Mouse (Mus musculus) MEL (cell line): Measurements from ENCODE around the gene Kyat1. TPM values are rescaled to one million over a fixed set of nuclear protein-coding genes. Genes with fewer than 3 reads are reported as not detected.

ENCODE experiments used
- DNase-seq: peaks from one replicate; pipeline ENCODE4 v3.0.0; 2011; ENCODE audit warnings: low read depth, low spot score
- H3K27ac ChIP-seq: 2 replicates; pipeline ENCODE4 v1.5.1; 2012; ENCODE audit warnings: low read depth, mild to moderate bottlenecking, control low read depth, low read length, moderate library complexity; ENCODE audit not compliant: control insufficient read depth
- H3K27me3 ChIP-seq, 2 experiments: fragments of 150-350 bp in 1 of 2; sonication (generic) in 1 of 2; 2 replicates each; pipeline ENCODE4 v1.6.1; 2012; ENCODE audit warnings: low read length in 2 of 2, mild to moderate bottlenecking in 2 of 2, improper control_type of control experiment in 1 of 2, moderate library complexity in 1 of 2; ENCODE audit not compliant: insufficient read depth in 2 of 2, control insufficient read depth in 1 of 2
- H3K36me3 ChIP-seq, 2 experiments: 2 replicates each; pipeline ENCODE4 v1.6.1; 2012 to 2014; ENCODE audit warnings: low read length in 2 of 2, improper control_type of control experiment in 1 of 2, inconsistent platforms in 1 of 2, mild to moderate bottlenecking in 1 of 2; ENCODE audit not compliant: insufficient read depth in 2 of 2, control insufficient read depth in 1 of 2
- H3K4me1 ChIP-seq, 2 experiments: fragments of 150-350 bp in 1 of 2; sonication (generic) in 1 of 2; 2 replicates each; pipeline ENCODE4 v1.6.1; 2012; ENCODE audit warnings: low read length in 2 of 2, improper control_type of control experiment in 1 of 2, mild to moderate bottlenecking in 1 of 2; ENCODE audit not compliant: insufficient read depth in 2 of 2, control insufficient read depth in 1 of 2
- H3K4me3 ChIP-seq, 2 experiments: fragments of 150-350 bp in 1 of 2; sonication (generic) in 1 of 2; 2 replicates each; pipeline ENCODE4 v1.5.1; 2012; ENCODE audit warnings: low read depth in 2 of 2, low read length in 2 of 2, mild to moderate bottlenecking in 2 of 2, moderate library complexity in 2 of 2, control low read depth in 1 of 2, improper control_type of control experiment in 1 of 2; ENCODE audit not compliant: control insufficient read depth in 1 of 2, insufficient read depth in 1 of 2
- H3K79me2 ChIP-seq: 2 replicates; pipeline ENCODE4 v1.6.1; 2012; ENCODE audit warnings: mild to moderate bottlenecking, low read length, moderate library complexity; ENCODE audit not compliant: control insufficient read depth, poor library complexity, insufficient read depth
- H3K9ac ChIP-seq: 2 replicates; pipeline ENCODE4 v1.6.1; 2012; ENCODE audit warnings: low read depth, mild to moderate bottlenecking, control low read depth, low read length, moderate library complexity; ENCODE audit not compliant: control insufficient read depth, poor library complexity, severe bottlenecking
- H3K9me3 ChIP-seq: fragments of 150-350 bp; sonication (generic); replicated peaks from 2 replicates; pipeline ENCODE4 v1.6.1; 2012; ENCODE audit warnings: mild to moderate bottlenecking, low read length, improper control_type of control experiment, moderate library complexity; ENCODE audit not compliant: insufficient read depth
- BHLHE40 ChIP-seq: IDR thresholded peaks from 2 replicates; pipeline ENCODE4 v1.6.1; 2012; ENCODE audit warnings: low read depth, mild to moderate bottlenecking, inconsistent platforms, low read length, improper control_type of control experiment, borderline replicate concordance
- CHD1 ChIP-seq: IDR thresholded peaks from 2 replicates; pipeline ENCODE4 v1.6.1; 2012; ENCODE audit warnings: low read depth, mild to moderate bottlenecking, inconsistent platforms, low read length, improper control_type of control experiment
- CTCF ChIP-seq, 3 experiments: IDR thresholded peaks in 2 of 3; conservative IDR thresholded peaks in 1 of 3; 2 replicates each; pipeline ENCODE4 v1.5.1; 2011 to 2012; ENCODE audit warnings: low read length in 3 of 3, low read depth in 2 of 3, mild to moderate bottlenecking in 2 of 3, improper control_type of control experiment in 1 of 3, inconsistent platforms in 1 of 3, mixed read lengths in 1 of 3, moderate library complexity in 1 of 3; ENCODE audit not compliant: control insufficient read depth in 1 of 3, insufficient read depth in 1 of 3, poor library complexity in 1 of 3, severe bottlenecking in 1 of 3
- E2F4 ChIP-seq: IDR thresholded peaks from 2 replicates; pipeline ENCODE4 v1.6.1; 2011; ENCODE audit warnings: low read depth, low read length, improper control_type of control experiment, borderline replicate concordance
- ELF1 ChIP-seq: IDR thresholded peaks from 2 replicates; pipeline ENCODE4 v1.6.1; 2014; ENCODE audit warnings: low read depth, mild to moderate bottlenecking, inconsistent platforms, low read length, improper control_type of control experiment, moderate library complexity
- GATA1 ChIP-seq: IDR thresholded peaks from 2 replicates; pipeline ENCODE4 v1.6.1; 2011; ENCODE audit warnings: low read depth, low read length, improper control_type of control experiment
- HCFC1 ChIP-seq: IDR thresholded peaks from 2 replicates; pipeline ENCODE4 v1.6.1; 2012; ENCODE audit warnings: low read depth, mild to moderate bottlenecking, inconsistent platforms, low read length, improper control_type of control experiment, moderate library complexity
- MAZ ChIP-seq: IDR thresholded peaks from 2 replicates; pipeline ENCODE4 v1.6.1; 2012; ENCODE audit warnings: low read depth, mild to moderate bottlenecking, inconsistent platforms, low read length, improper control_type of control experiment
- POLR2AphosphoS2 ChIP-seq: IDR thresholded peaks from 2 replicates; pipeline ENCODE4 v1.6.1; 2011; ENCODE audit warnings: low read length, improper control_type of control experiment
- RAD21 ChIP-seq: IDR thresholded peaks from 2 replicates; pipeline ENCODE4 v1.6.1; 2011; ENCODE audit warnings: mild to moderate bottlenecking, low read depth, low read length, improper control_type of control experiment
- SIN3A ChIP-seq: IDR thresholded peaks from 2 replicates; pipeline ENCODE4 v1.6.1; 2012; ENCODE audit warnings: low read length, improper control_type of control experiment, inconsistent platforms
- TBP ChIP-seq: IDR thresholded peaks from 2 replicates; pipeline ENCODE4 v1.8.0; 2011; ENCODE audit warnings: low read depth, low read length, improper control_type of control experiment
- TCF12 ChIP-seq: IDR thresholded peaks from 2 replicates; pipeline ENCODE4 v1.6.1; 2014; ENCODE audit warnings: low read depth, mild to moderate bottlenecking, inconsistent platforms, low read length, improper control_type of control experiment, moderate library complexity
- USF1 ChIP-seq: IDR thresholded peaks from 2 replicates; pipeline ENCODE4 v1.6.1; 2014; ENCODE audit warnings: low read depth, mild to moderate bottlenecking, inconsistent platforms, low read length, improper control_type of control experiment, moderate library complexity
- USF2 ChIP-seq, 2 experiments: IDR thresholded peaks; 2 replicates each; pipeline ENCODE4 v1.6.1; 2011 to 2012; ENCODE audit warnings: improper control_type of control experiment in 2 of 2, low read length in 2 of 2, borderline replicate concordance in 1 of 2, inconsistent platforms in 1 of 2, low read depth in 1 of 2, mild to moderate bottlenecking in 1 of 2; ENCODE audit not compliant: insufficient read depth in 1 of 2
- ZMIZ1 ChIP-seq: IDR thresholded peaks from 2 replicates; pipeline ENCODE4 v1.6.1; 2012; ENCODE audit warnings: low read depth, mild to moderate bottlenecking, inconsistent platforms, low read length, improper control_type of control experiment, moderate library complexity
- ZNF384 ChIP-seq: IDR thresholded peaks from 2 replicates; pipeline ENCODE4 v1.6.1; 2012; ENCODE audit warnings: low read depth, mild to moderate bottlenecking, inconsistent platforms, low read length, improper control_type of control experiment
- polyA plus RNA-seq, 2 experiments: library from polyadenylated mRNA; stranded (reverse) in 1 of 2; unstranded in 1 of 2; fragments of >175 nt in 1 of 2; fragments of >200 nt in 1 of 2; gene quantifications; 2 replicates each; pipeline versions ENCODE4 v1.2.1 to v1.2.4; 2012; ENCODE audit warnings: low replicate concordance in 2 of 2, low read depth in 1 of 2; ENCODE audit not compliant: insufficient read length in 2 of 2, insufficient read depth in 1 of 2, missing spikeins in 1 of 2
- total RNA-seq: library from RNA; depleted of rRNA; stranded (reverse); fragments of 300-350 nt; gene quantifications from 2 replicates; pipeline ENCODE4 v1.2.3, GENCODE M21; 2012

Gene Kyat1
- total and polyA plus RNA-seq, 3 experiments = 9.5 to 14.9 TPM; not detected in 1

DNA sequence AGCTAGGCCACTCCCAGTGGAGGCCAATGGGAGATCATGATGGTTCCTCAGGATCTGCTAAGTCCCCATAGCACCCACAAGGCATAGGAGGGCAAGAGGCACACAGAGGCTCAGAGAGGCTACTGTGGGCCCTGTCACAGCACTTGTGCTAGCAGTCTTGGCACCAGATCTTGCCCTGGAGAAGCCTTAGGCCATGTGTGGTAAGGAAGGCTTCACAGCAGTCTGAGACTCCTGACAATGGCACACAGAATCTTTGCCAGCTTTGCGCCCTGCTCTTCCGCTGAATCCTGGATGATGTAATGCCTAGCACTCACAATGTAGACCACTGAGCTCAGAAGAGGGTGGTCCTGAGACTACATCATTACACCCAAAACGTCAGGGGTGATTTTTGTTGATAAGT, 11.0 kb downstream of the Kyat1 start:
- no peak overlapping the region for H3K9ac ChIP-seq
- H3K9me3 ChIP-seq = no peaks in the 10 kb centered on the region
- H3K79me2 ChIP-seq = no peaks in the 10 kb centered on the region
- no peaks in the 10 kb centered on the region for H3K36me3 ChIP-seq
- H3K4me3 ChIP-seq = no peak overlapping the region
- peaks cover 0 to 3% of the 10 kb centered on the region in 2 experiments; a peak in 1 of 4 replicates for H3K4me1 ChIP-seq
- no peak overlapping the region for H3K27ac ChIP-seq
- TF ChIP-seq CHD1 (no peak), MAZ (no peak), TBP (no peak), ZNF384 (no peak), SIN3A (no peak), USF1 (no peak), E2F4 (no peak), ELF1 (no peak), GATA1 (no peak), ZMIZ1 (no peak), BHLHE40 (no peak), RAD21 (no peak), USF2 (IDR thresholded peaks at IDR 0.05; ENCODE audit: borderline replicate concordance in 1 of 2, insufficient read depth in 1 of 2, low read depth in 1 of 2, low read length in 2 of 2) (no peak), CTCF (IDR thresholded peaks at IDR 0.05 in 2 of 3, conservative IDR thresholded peaks at IDR 0.05 in 1 of 3; ENCODE audit: control insufficient read depth in 1 of 3, insufficient read depth in 1 of 3, low read depth in 2 of 3, low read length in 3 of 3, poor library complexity in 1 of 3, severe bottlenecking in 1 of 3) (no peak), TCF12 (no peak), HCFC1 (no peak), POLR2AphosphoS2 (no peak)
- DNase-seq = no peak
- no peaks in the 10 kb centered on the region for H3K27me3 ChIP-seq

DNA sequence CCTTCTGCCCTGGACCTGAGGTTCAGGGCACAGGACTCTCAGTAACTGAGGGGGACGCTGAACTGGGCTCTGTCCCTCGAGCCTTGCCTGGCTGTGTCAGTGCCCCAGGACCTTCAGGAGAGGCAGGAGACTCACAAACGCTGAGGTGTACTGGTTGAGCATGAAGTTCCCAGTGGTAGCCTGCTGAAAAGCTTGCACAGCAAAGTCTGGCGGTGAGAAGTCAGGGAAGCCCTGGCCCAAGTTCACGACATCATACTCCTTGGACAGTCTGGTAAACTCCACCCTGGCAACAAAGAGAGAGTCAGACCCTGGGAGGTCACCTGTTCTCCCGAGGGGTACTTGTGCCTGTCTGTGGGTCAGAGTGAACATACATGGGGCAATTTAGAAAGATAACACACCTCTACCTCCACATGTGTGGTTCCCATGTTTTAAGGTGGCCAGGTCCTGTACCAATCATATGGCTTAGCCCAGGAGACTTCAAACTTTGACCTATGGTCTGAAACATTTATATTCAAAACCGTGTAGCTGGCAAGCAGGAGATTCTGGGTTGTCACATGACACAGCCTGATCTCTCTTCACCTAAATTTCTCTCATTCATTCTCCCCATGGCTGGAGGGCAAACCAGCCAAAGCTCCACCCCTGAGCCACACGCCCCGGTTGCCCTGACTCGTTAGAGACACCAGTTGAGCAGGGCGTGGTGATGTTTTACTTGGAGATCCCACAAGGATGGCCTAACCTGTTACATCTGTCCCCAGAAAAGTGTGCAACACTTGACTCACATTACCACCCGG, 13.7 kb downstream of the Kyat1 start:
- H3K9me3 ChIP-seq = no peaks in the 10 kb centered on the region
- H3K36me3 ChIP-seq = no peaks in the 10 kb centered on the region
- H3K4me1 ChIP-seq = no peaks in the 10 kb centered on the region
- H3K27ac ChIP-seq = no peak overlapping the region
- TF ChIP-seq ZNF384 (no peak), POLR2AphosphoS2 (no peak)
- TF ChIP-seq, all 39 proteins: peak for 0
- H3K79me2 ChIP-seq = no peaks in the 10 kb centered on the region
- no peak overlapping the region for H3K4me3 ChIP-seq
- H3K9ac ChIP-seq = no peak overlapping the region
- no peak for DNase-seq
- H3K27me3 ChIP-seq = no peaks in the 10 kb centered on the region
